Mouse (Mus musculus) lung, adult 2 months (tissue): ENCODE data around the gene Gfer.

Experiments
- CTCF ChIP-seq: fragments of 200-500 bp; IDR thresholded peaks from 2 replicates; pipeline ENCODE4 v1.5.1; 2011; ENCODE audit warnings: mild to moderate bottlenecking, low read length, control low read depth; ENCODE audit not compliant: insufficient read depth
- POLR2A ChIP-seq: fragments of 200-500 bp; IDR thresholded peaks from 2 replicates; pipeline ENCODE4 v1.6.1; 2011; ENCODE audit warnings: low read depth, mild to moderate bottlenecking, control low read depth, low read length, borderline replicate concordance; ENCODE audit errors: extremely low read depth

- TF ChIP-seq CTCF = peak; percentile 64
- no peak for TF ChIP-seq POLR2A
Observed at GRCm38 (mm10) chr17:24667416-24667815, 28.5 kb downstream of the Gfer start.
